Mouse (Mus musculus) small intestine, adult 2 months (tissue): ENCODE results near the gene Tmub2.

ENCODE experiments used
- CTCF ChIP-seq: fragments of 200-500 bp; IDR thresholded peaks from 2 replicates; pipeline ENCODE4 v1.5.1; 2012; ENCODE audit warnings: low read depth, mild to moderate bottlenecking, control low read depth, inconsistent platforms, low read length, moderate library complexity, mixed read lengths; ENCODE audit not compliant: insufficient replicate concordance, insufficient read length; ENCODE audit errors: extremely low read depth
- POLR2A ChIP-seq: fragments of 200-500 bp; IDR thresholded peaks from 2 replicates; pipeline ENCODE4 v1.6.1; 2012; ENCODE audit warnings: low read depth, mild to moderate bottlenecking, control low read depth, inconsistent platforms, low read length, moderate library complexity

GRCm38 (mm10) chr11:102291051-102291535 is 6.4 kb downstream of the Tmub2 start:
- TF ChIP-seq CTCF (no peak), POLR2A (no peak)
